Mouse (Mus musculus) spleen, postnatal 36 days (tissue): ENCODE measurements around the gene Gm29289.
"Not testable (repeated sequence)": the region's sequence is repeated elsewhere in the genome, so short reads cannot be mapped to it uniquely, and the experiment has no call there.

Experiments used
- DNase-seq, 2 experiments: peaks; one replicate each; pipeline ENCODE4 v3.0.0; 2022; ENCODE audit warnings: low spot score in 2 of 2, mixed read lengths in 1 of 2

The Gm29289 gene

DNA sequence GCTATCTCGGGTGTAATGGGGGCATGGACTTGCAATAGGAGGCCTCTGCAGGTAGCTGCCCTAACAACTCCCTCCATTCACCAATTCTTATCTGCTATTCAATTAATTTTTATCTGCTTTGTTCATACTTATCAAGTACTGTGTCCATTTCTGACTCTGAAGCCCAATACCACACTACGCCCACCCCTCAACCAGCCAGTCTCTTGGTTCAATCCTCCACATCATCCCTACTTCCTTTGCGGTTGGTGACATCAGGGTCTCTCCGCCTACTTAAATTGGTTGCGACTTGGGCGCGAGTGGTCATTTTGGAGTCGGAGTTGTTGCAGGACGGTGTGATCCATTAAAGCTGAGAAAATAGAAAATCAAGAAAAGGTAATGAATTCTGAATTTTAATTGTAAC is at the start of gene Gm29289:
Gm29289 (plus strand) TSS at position 301 of the 400 bp plus-strand sequence.
- DNase-seq = not testable (repeated sequence)

- not testable (repeated sequence) for DNase-seq
Observed at GRCm38 (mm10) chrY:2900689-2901088, 31.7 kb upstream of the Gm29289 start, which contains the start of gene Gm10352. Gene Gm10352 (plus strand): TSS chrY:2900989.
